Mouse (Mus musculus) liver, adult 2 months (tissue): ENCODE results near the gene Ing4.

ENCODE experiments used
- CTCF ChIP-seq: fragments of 200-500 bp; IDR thresholded peaks from 2 replicates; pipeline ENCODE4 v1.5.1; 2011; ENCODE audit warnings: low read depth, low read length, control low read depth
- POLR2A ChIP-seq: fragments of 200-500 bp; IDR thresholded peaks from 2 replicates; pipeline ENCODE4 v1.6.1; 2011; ENCODE audit warnings: low read length, control low read depth; ENCODE audit not compliant: insufficient read depth; ENCODE audit errors: extremely low read depth

DNA sequence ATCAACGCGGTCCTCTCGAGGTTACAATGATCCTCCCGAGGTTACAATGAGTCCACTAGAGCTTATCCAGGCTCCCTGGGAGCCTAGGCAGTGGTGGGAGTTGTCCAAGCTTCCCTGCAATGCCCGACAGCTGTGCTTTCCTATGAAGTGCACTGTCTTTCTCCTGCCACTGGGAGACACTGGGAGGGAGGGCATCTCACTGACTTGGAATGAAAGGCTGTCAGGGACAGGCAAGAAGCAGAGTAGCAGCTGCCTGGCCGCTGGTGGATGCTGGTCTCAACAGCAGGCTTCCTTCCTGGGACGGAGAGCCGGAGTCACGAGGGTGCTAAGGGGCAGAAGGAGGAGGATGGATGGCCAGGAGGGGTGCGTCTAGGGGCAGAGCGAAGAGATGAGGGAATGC lies 45.7 kb upstream of the Ing4 start:
- no peak for TF ChIP-seq CTCF
- no peak for TF ChIP-seq POLR2A
